Mouse (Mus musculus) megakaryocyte-erythroid progenitor cell, adult 5-6 weeks (primary cell): ENCODE data around the gene Abi1. TPM values are rescaled to one million over a fixed set of nuclear protein-coding genes. Genes with fewer than 3 reads are reported as not detected.

Experiments used
- total RNA-seq, 2 experiments: library from RNA; stranded (forward) in 1 of 2; stranded (reverse) in 1 of 2; fragments of 200-1000, 215-1000 nt in 1 of 2; fragments of >200 nt in 1 of 2; fragmentation: Nextera tagmentation in 1 of 2; gene quantifications; 2 replicates each; pipeline ENCODE4 v1.2.3; 2014 to 2017

The Abi1 gene
- total RNA-seq, 2 experiments from 2014 or later, result 70.0 to 77.0 TPM

Other genes starting within 250 kb of the Abi1 start
- 38.8 and 51.6 TPM in 2 replicates for gene Pdss1, start 144.7 kb downstream of the Abi1 start, total RNA-seq (2014; fragmentation: Nextera tagmentation)
- gene Pdss1, start 144.7 kb downstream of the Abi1 start, total RNA-seq (2017), result 25.8 and 29.5 TPM in 2 replicates
- 19.6 and 22.1 TPM in 2 replicates for gene Acbd5, start 27.9 kb upstream of the Abi1 start, total RNA-seq (2014; fragmentation: Nextera tagmentation)
- gene Acbd5, start 27.9 kb upstream of the Abi1 start, total RNA-seq (2017), result 19.0 and 22.7 TPM in 2 replicates
- gene Mastl, start 115.8 kb upstream of the Abi1 start, total RNA-seq (2014; fragmentation: Nextera tagmentation), result 8.0 and 11.6 TPM in 2 replicates
- gene Mastl, start 115.8 kb upstream of the Abi1 start, total RNA-seq (2017), result 10.0 and 13.6 TPM in 2 replicates
- 58.0 and 85.1 TPM in 2 replicates for gene Yme1l1, start 116.1 kb upstream of the Abi1 start, total RNA-seq (2014; fragmentation: Nextera tagmentation)
- gene Yme1l1, start 116.1 kb upstream of the Abi1 start, total RNA-seq (2017), result 95.1 and 133 TPM in 2 replicates
- gene 4931423N10Rik, start 167.2 kb upstream of the Abi1 start, total RNA-seq (2014; fragmentation: Nextera tagmentation), result not detected in 2 replicates
- gene 4931423N10Rik, start 167.2 kb upstream of the Abi1 start, total RNA-seq (2017), result not detected in 2 replicates